Mouse (Mus musculus) lung, postnatal 0 days (tissue): ENCODE results near the gene Snapc4.

ENCODE experiments used
- CTCF ChIP-seq: IDR thresholded peaks from 2 replicates; pipeline ENCODE4 v1.5.1; 2016; ENCODE audit warnings: antibody characterized with exemption, mild to moderate bottlenecking
- EP300 ChIP-seq: IDR thresholded peaks from 2 replicates; pipeline ENCODE4 v1.6.1; 2016; ENCODE audit warnings: antibody characterized with exemption, mild to moderate bottlenecking, control low read depth

GRCm38 (mm10) chr2:26402265-26402664 is 21.8 kb upstream of the Snapc4 start:
- no peak for TF ChIP-seq CTCF
- TF ChIP-seq EP300 = no peak
